Mouse (Mus musculus): ENCODE measurements around the gene Dscaml1. TPM values are rescaled to one million over a fixed set of nuclear protein-coding genes. Genes with fewer than 3 reads are reported as not detected.
A peak's percentile ranks its signal among the peaks of the same experiment; 100 is the strongest.

Gene Dscaml1
- polyA plus RNA-seq, 1 experiment from 2014 or later, result 0.07 TPM

DNA sequence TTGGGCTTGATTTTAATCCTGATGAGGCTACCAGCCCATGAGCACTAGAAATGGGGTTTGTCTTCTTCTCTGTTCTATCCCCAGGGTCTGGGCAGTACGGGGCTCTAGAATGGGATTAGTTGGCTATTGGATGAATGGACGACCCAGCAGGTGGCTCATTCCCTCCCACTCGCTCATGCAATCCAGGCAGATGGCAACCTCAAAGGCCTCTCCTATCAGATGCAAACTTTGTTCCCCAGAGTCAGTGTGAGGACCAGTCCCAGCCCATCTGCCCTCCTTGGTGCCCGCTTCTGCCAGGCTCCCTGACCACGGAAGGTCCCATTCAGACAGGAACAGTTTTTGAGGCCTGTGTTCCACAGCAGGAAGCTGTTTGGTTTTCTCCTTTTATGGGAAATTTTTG, 123.4 kb downstream of the Dscaml1 start:
- H3K4me3 ChIP-seq, result no peak overlapping the region
- WGBS, result 42% methylated on average over 5 of the region's 5 CpGs

DNA sequence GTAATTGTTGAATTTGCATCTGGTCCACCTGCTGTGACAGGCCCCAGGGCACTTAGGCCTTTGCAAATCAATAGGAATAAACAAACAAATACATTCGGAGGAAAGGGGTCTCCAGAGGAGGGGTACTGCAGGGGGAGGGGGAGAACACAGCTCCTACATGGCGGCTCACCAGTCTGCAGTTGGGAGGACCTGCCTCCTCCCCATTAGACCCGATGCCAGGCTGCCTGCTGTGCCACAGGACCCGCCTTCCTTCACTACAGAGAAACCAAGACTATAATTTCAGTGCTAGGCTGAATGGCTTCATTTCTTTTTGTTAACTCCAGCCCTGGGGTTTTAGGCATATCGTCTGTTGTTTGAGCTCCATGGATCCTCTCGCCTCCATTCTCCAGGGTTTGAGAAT, 123.8 kb downstream of the Dscaml1 start:
- peaks cover 27% of the 10 kb centered on the region; the same call in 1 of the 2 replicates for H3K27me3 ChIP-seq (replicated peaks)
- no peaks in the 10 kb centered on the region for H3K9me3 ChIP-seq
- H3K4me1 ChIP-seq, result peaks cover 8% of the 10 kb centered on the region; the same call in 1 of the 2 replicates
- H3K27ac ChIP-seq (replicated peaks), result no peak overlapping the region
- H3K4me3 ChIP-seq, result no peak overlapping the region
- 51% methylated on average over 6 of the region's 6 CpGs for WGBS
- H3K36me3 ChIP-seq, result no peaks in the 10 kb centered on the region
- H3K9ac ChIP-seq, result no peak overlapping the region
- no peak overlapping the region for H3K4me2 ChIP-seq
- ATAC-seq (ENCODE audit: extremely low read depth, insufficient number of reproducible peaks, low FRiP score, low TSS enrichment), result no peak

More for the DNA sequence above, 123.4 kb downstream of the Dscaml1 start:
- ATAC-seq (ENCODE audit: extremely low read depth, insufficient number of reproducible peaks, low FRiP score, low TSS enrichment), result no peak
- Histone ChIP-seq H3K4me2 (no peak overlapping the region), H3K9ac (no peak overlapping the region), H3K9me3 (no peaks in the 10 kb centered on the region), H3K36me3 (no peaks in the 10 kb centered on the region), H3K27ac (replicated peaks) (no peak overlapping the region), H3K27me3 (replicated peaks) (peaks cover 27% of the 10 kb centered on the region; the same call in 1 of the 2 replicates), H3K4me1 (peaks cover 4% of the 10 kb centered on the region; the same call in 1 of the 2 replicates)

DNA sequence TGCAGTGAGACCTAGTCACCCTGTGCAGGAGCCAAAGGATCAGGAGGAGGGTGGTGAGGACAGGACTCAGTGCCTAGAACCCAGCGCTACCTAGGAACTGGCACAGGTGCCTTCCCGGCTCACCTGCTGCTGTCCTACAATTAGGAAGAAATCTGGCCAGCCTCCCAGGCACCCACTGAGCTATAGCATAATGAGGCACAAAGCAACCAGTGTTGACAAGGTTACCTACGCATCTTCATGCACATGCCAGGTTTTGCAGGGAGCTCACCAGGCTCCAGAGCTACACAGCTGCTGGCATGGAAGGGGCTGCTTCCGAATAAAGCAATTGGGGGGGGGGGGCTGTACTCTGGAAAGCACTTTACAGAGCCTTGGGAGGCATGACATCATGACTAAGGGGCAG, 124.2 kb downstream of the Dscaml1 start:
- H3K9ac ChIP-seq, result no peak overlapping the region

DNA sequence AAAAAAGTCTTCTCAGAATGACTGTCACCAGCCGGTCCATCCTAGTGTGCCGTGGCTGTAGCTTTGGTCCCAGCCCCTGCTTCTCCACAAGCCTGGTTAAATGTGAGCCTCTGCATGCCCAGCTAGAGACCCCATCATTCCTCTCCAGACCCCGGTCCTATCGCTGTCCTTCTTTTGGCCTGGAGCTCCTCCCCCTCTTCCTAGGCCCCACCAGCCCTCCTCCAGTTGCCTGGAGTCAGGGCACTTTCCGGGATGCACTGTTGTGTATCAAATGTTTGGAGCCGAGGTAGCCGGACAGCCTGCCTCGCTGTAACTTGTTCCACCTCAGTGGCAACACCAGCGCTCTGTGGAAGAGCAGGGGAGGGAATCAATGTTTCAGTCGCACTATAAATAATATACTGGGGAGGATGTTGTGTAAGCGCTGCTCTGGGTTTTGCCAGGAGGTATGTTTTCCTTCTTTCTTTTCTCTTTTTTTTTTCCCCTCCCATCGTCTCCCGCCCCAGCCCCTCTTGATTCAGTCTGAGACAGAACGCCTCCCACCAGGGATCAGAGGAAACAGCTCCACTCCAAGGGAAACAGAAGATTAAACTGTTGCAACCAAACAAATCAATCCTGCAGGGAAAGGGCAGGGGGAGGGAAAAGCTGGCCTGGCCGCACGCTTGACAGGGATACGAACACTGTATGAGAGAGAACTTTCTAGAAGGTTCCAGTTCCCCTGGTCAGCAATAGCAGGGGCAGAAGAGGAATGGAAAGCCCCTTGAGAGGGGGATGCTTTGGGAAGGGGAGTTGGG, 128.8 kb downstream of the Dscaml1 start:
- Histone ChIP-seq H3K27ac (replicated peaks) (peak overlapping the region; percentile 36; the same call in 1 of the 2 replicates), H3K36me3 (no peaks in the 10 kb centered on the region), H3K4me3 (no peak overlapping the region), H3K4me1 (peaks cover 15% of the 10 kb centered on the region), H3K27me3 (replicated peaks) (peaks cover 7% of the 10 kb centered on the region; the same call in 1 of the 2 replicates), H3K9me3 (no peaks in the 10 kb centered on the region), H3K4me2 (peak overlapping the region; percentile 46), H3K9ac (0 out of 2 replicates have a peak overlapping the region, but pooled peaks have one; percentile 19)
- no peak for ATAC-seq (ENCODE audit: extremely low read depth, insufficient number of reproducible peaks, low FRiP score, low TSS enrichment)
- 26% methylated on average over 17 of the region's 17 CpGs for WGBS

More for the DNA sequence above, 124.2 kb downstream of the Dscaml1 start:
- Histone ChIP-seq H3K9me3 (no peaks in the 10 kb centered on the region), H3K36me3 (no peaks in the 10 kb centered on the region), H3K4me1 (peaks cover 12% of the 10 kb centered on the region), H3K27me3 (replicated peaks) (peaks cover 27% of the 10 kb centered on the region; the same call in 1 of the 2 replicates), H3K4me2 (no peak overlapping the region), H3K4me3 (no peak overlapping the region), H3K27ac (replicated peaks) (no peak overlapping the region)
- WGBS, result 73% methylated on average over 4 of the region's 4 CpGs
- no peak for ATAC-seq (ENCODE audit: extremely low read depth, insufficient number of reproducible peaks, low FRiP score, low TSS enrichment)

DNA sequence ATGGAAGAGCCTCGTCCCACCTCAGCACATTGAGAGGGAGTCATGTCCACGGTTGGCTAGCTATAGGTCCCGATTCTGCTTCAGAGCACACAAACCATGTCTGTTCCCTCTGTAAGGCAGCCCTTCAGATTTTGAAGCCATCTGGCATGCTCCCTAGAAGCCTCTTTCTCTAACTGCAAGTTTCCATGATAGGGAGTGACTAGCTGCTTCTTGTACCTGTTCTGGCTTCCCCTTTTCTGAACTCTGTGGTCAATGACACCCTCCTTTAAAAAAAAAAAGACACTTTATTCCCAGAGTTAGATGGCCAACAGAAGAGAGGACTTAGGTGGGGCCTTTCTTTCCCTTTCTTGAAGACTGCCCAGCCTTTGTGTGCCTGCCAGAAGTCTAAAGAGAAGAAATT, 130.5 kb downstream of the Dscaml1 start:
- H3K27ac ChIP-seq (replicated peaks), result no peak overlapping the region
- H3K9ac ChIP-seq, result no peak overlapping the region
- H3K9me3 ChIP-seq, result no peaks in the 10 kb centered on the region
- H3K4me1 ChIP-seq, result peaks cover 15% of the 10 kb centered on the region
- ATAC-seq (ENCODE audit: extremely low read depth, insufficient number of reproducible peaks, low FRiP score, low TSS enrichment), result no peak
- no peak overlapping the region for H3K4me3 ChIP-seq
- no peak overlapping the region for H3K4me2 ChIP-seq
- no peaks in the 10 kb centered on the region for H3K36me3 ChIP-seq
- H3K27me3 ChIP-seq (replicated peaks), result no peaks in the 10 kb centered on the region; the same call in 1 of the 2 replicates
- WGBS, result 84% methylated on average over 3 of the region's 3 CpGs

DNA sequence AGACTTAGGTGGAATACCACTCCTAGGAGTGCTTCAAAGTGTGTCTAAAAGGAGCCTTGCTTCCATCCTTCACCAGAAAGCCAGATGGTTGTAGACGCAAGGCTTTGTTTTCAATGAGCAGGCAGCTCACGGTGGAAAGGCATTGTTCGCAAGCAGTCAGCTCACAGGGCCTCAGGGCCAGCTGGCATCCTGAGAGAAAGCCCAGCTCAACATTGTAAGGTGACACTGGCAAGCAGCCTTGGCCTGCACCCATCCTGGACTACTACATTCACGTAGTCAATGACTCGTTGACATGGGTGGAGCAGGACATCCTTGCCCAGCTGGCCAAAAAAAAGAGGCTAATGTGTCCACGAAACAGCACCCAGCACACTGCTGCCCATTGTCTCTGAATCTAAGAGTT, 134.6 kb downstream of the Dscaml1 start:
- Histone ChIP-seq H3K27ac (replicated peaks) (no peak overlapping the region), H3K27me3 (replicated peaks) (no peaks in the 10 kb centered on the region; the same call in 1 of the 2 replicates), H3K9ac (no peak overlapping the region), H3K4me2 (no peak overlapping the region), H3K9me3 (no peaks in the 10 kb centered on the region), H3K36me3 (no peaks in the 10 kb centered on the region), H3K4me3 (no peak overlapping the region), H3K4me1 (peaks cover 3% of the 10 kb centered on the region)
- 77% methylated on average over 6 of the region's 6 CpGs for WGBS
- ATAC-seq (ENCODE audit: extremely low read depth, insufficient number of reproducible peaks, low FRiP score, low TSS enrichment), result no peak

DNA sequence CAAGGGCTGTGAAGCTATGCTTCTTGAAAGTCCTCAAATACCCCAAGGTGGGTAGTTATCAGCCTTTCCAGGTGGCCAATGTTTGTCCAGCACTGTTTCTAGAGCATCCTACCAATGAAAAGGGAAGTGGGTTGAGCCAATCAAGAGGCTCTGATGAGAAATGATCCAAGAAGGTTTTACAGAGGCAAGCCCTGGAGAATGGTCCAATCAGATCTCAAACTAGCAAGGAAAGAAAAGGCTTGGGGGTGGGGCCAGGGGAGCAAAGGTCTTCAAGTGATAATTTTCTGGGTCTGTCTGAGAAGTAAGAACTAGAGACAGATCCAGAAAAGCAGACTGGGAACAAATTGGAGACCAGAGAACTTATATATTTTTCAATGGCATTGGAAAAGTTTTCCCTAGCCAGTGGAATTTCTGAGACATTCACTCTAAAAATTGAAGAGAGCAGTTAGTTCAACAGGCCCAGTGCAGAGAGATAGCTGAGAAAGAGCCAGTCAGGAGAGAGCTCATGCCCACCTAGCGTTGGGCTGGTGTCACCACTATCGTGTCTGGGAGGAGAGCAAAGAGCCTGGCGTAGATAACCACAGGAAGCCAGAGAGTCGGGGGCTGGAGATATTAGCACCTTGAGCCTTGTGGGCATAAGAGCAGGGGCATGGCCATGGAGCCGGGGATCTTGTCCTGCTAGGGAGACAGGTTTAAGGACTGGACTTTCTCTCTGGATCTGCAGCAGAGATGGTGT, 140.6 kb downstream of the Dscaml1 start:
- Histone ChIP-seq H3K4me3 (no peak overlapping the region), H3K9me3 (no peaks in the 10 kb centered on the region), H3K27ac (replicated peaks) (no peak overlapping the region), H3K9ac (no peak overlapping the region), H3K4me1 (peaks cover 9% of the 10 kb centered on the region; the same call in 1 of the 2 replicates), H3K36me3 (no peaks in the 10 kb centered on the region), H3K4me2 (no peak overlapping the region), H3K27me3 (replicated peaks) (no peaks in the 10 kb centered on the region; the same call in 1 of the 2 replicates)
- ATAC-seq (ENCODE audit: extremely low read depth, insufficient number of reproducible peaks, low FRiP score, low TSS enrichment), result no peak
- WGBS, result 36% methylated on average over 5 of the region's 5 CpGs

DNA sequence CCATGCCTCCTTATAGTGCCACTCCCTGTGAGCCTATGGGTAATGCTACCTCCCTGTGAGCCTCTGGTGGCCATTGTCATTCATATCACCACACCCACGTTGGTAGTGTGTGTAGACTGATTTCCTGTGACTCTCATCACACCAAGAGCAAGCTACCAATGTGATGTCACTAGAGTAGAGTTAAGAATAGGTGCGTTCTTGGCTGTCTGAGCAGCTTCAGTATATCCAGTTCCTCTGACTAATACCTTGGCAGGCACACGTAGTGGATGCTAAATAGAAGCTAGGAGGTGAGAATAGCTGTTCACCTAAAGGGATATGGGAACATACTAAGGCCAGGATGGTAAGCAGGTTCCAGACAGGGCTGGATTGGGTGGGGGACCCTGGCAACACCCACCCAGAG, 143.3 kb downstream of the Dscaml1 start:
- WGBS, result 64% methylated on average over 3 of the region's 3 CpGs

DNA sequence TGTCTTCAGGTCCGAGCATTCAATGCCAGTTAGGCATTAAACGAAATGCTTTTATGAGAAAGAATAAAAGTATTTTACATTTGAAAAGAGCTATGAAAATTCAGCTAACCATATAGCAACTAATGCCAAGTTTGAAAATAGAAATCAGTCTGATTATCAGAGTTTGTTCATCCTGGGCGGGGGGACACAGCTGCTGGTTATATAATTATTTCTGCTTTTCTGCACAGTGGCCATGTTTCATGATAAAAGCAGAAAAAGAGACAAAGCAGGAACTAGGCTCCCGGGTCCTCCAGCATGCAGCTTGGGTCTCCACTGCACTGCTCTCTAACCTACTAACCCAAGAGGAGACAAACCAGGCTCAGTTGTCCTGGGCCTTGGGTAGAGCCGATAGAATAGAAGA, 143.9 kb downstream of the Dscaml1 start:
- Histone ChIP-seq H3K4me3 (no peak overlapping the region), H3K27me3 (replicated peaks) (no peaks in the 10 kb centered on the region; the same call in 1 of the 2 replicates), H3K9me3 (no peaks in the 10 kb centered on the region), H3K27ac (replicated peaks) (no peak overlapping the region), H3K9ac (no peak overlapping the region), H3K36me3 (no peaks in the 10 kb centered on the region), H3K4me1 (peaks cover 29% of the 10 kb centered on the region), H3K4me2 (no peak overlapping the region)
- no peak for ATAC-seq (ENCODE audit: extremely low read depth, insufficient number of reproducible peaks, low FRiP score, low TSS enrichment)
- 75% methylated on average over 5 of the region's 5 CpGs for WGBS

More for the DNA sequence above, 143.3 kb downstream of the Dscaml1 start:
- Histone ChIP-seq H3K4me3 (no peak overlapping the region), H3K4me2 (no peak overlapping the region), H3K4me1 (peaks cover 29% of the 10 kb centered on the region), H3K36me3 (no peaks in the 10 kb centered on the region), H3K27me3 (replicated peaks) (no peaks in the 10 kb centered on the region; the same call in 1 of the 2 replicates), H3K9ac (no peak overlapping the region), H3K27ac (replicated peaks) (no peak overlapping the region), H3K9me3 (no peaks in the 10 kb centered on the region)
- no peak for ATAC-seq (ENCODE audit: extremely low read depth, insufficient number of reproducible peaks, low FRiP score, low TSS enrichment)

DNA sequence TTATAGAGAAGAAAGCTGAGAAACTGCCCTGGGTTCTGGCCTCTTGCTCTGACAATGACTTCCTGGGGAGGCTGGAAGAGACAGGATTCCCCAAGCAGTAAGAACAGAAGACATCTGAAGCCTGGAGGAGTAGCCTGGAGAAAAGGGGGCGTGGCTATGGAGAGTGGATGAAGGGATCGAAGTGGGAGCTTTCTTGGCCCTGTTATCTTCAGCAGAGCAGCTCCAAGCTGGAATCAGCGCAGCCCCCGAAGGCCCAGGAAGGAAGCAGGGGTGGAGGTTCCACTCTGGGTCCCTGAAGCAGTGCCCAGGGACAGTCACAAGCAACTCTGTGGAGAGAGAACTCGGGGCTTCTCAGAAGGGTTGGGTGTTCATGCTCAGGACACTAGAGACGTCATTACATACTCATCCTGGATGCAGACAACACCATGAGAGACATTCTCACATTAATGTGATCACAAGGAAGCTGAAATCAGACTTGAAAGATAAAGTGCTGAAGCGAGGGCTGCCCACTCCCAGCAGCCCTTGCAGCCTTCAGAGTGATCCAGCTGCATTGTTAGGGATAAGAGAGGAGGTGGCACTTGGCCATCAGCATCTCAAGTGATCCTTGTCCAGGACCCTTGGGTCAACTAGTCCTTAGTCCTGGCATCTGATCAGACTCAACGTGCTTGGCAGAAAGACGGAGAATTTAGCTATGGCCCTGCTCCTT, 146.5 kb downstream of the Dscaml1 start:
- no peak overlapping the region for H3K4me2 ChIP-seq
- no peaks in the 10 kb centered on the region; the same call in 1 of the 2 replicates for H3K27me3 ChIP-seq (replicated peaks)
- peaks cover 29% of the 10 kb centered on the region for H3K4me1 ChIP-seq
- H3K9me3 ChIP-seq, result no peaks in the 10 kb centered on the region
- no peaks in the 10 kb centered on the region for H3K36me3 ChIP-seq
- ATAC-seq (ENCODE audit: extremely low read depth, insufficient number of reproducible peaks, low FRiP score, low TSS enrichment), result no peak
- no peak overlapping the region for H3K4me3 ChIP-seq
- no peak overlapping the region for H3K9ac ChIP-seq
- H3K27ac ChIP-seq (replicated peaks), result peak overlapping the region; percentile 50
- WGBS, result 24% methylated on average over 9 of the region's 9 CpGs

DNA sequence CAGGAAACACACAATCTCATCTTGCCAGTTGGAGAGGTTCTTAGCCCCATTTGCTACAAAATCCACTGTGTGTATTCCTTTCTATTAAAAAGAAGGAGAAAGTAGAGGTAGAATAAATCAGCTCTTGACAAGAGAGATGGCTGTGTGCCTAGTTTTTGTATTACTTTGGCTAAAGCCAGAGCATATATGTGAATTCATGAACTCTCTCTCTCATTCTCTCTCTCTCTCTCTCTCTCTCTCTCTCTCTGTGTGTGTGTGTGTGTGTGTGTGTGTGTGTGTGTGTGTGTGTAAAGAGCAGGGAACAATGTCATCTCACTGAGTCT, 147.0 kb downstream of the Dscaml1 start:
- Histone ChIP-seq H3K27ac (replicated peaks) (peak overlapping the region; percentile 50), H3K4me1 (peaks cover 29% of the 10 kb centered on the region), H3K27me3 (replicated peaks) (no peaks in the 10 kb centered on the region; the same call in 1 of the 2 replicates), H3K4me3 (no peak overlapping the region), H3K9me3 (no peaks in the 10 kb centered on the region), H3K36me3 (no peaks in the 10 kb centered on the region), H3K4me2 (no peak overlapping the region), H3K9ac (no peak overlapping the region)
- ATAC-seq (ENCODE audit: extremely low read depth, insufficient number of reproducible peaks, low FRiP score, low TSS enrichment), result no peak

Data from heart, embryonic 13.5 days (tissue).